Mouse (Mus musculus) spleen, adult 2 months (tissue): ENCODE measurements around the gene Hist1h3f.
A peak's percentile ranks its signal among the peaks of the same experiment; 100 is the strongest.

Source experiments
- CTCF ChIP-seq: fragments of 200-500 bp; IDR thresholded peaks from 2 replicates; pipeline ENCODE4 v1.5.1; 2011; ENCODE audit warnings: mild to moderate bottlenecking, inconsistent platforms; ENCODE audit not compliant: insufficient read depth, insufficient read length, insufficient replicate concordance; ENCODE audit errors: extremely low read depth
- POLR2A ChIP-seq: fragments of 200-500 bp; IDR thresholded peaks from 2 replicates; pipeline ENCODE4 v1.6.1; 2011; ENCODE audit warnings: low read depth, low read length, inconsistent platforms

DNA sequence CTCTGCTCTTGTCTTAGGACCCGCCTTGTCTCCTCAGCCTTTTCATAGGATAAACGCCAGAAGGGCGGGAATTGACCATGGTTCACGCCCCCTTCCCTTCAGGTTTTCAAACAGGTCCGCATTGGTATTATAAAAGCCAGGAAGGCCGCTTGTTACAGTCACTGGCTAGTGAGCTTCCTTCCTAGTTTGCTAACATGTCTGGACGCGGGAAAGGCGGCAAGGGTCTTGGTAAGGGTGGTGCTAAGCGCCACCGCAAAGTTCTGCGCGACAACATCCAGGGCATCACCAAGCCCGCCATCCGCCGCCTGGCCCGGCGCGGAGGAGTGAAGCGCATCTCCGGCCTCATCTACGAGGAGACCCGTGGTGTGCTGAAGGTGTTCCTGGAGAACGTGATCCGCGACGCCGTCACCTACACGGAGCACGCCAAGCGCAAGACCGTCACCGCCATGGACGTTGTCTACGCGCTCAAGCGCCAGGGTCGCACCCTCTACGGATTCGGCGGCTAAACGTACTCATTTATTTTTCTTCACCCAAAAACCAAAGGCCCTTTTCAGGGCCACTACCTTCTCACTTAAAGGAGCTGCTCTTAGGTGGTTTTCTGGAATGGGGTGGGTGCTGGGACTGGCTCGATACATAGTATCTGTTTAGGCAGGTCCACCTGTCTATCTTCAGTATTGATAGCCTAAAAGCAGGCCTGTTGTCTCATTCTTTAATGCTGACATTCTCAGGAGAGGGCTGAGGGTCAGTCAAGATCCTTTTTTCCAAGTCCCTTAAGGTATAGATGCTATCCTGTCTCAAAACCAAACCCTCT, 37.8 kb downstream of the Hist1h3f start, which contains the start of gene Hist1h4d:
- TF ChIP-seq CTCF = no peak
- TF ChIP-seq POLR2A = peak; percentile 99
